Mouse (Mus musculus) midbrain, postnatal 0 days (tissue): ENCODE measurements at regions not wholly inside any gene's neighbourhood (a gene's known extent, or its start where the extent isn't known, plus 50 kb on each side); places are given as distances from the start of the nearest gene placed in this dataset.
"Not testable (repeated sequence)": the region's sequence is repeated elsewhere in the genome, so short reads cannot be mapped to it uniquely, and the experiment has no call there.

Source experiments
- ATAC-seq: fragments of 200-750 bp; cut with Nextera tagmentation; 2 replicates; pipeline ENCODE4 v1.8.0; 2017; ENCODE audit warnings: moderate number of reproducible peaks, mild to moderate bottlenecking, moderate TSS enrichment, moderate library complexity; ENCODE audit not compliant: low FRiP score
- DNase-seq: peaks from one replicate; pipeline ENCODE4 v3.0.0-alpha.2; 2015; ENCODE audit warnings: low spot score
- H3K27ac ChIP-seq: fragments of 300-500 bp; sonication (generic); 2 replicates; pipeline ENCODE4 v1.5.1; 2014; ENCODE audit warnings: low read depth, mild to moderate bottlenecking, low read length, mixed read lengths
- H3K27me3 ChIP-seq: fragments of 300-500 bp; sonication (generic); 2 replicates; pipeline ENCODE4 v1.6.1; 2014; ENCODE audit warnings: low read length, control low read depth, mixed read lengths; ENCODE audit not compliant: insufficient read depth
- H3K36me3 ChIP-seq: fragments of 300-500 bp; sonication (generic); 2 replicates; pipeline ENCODE4 v1.6.1; 2014; ENCODE audit warnings: low read length, control low read depth, mixed read lengths; ENCODE audit not compliant: insufficient read depth
- H3K4me1 ChIP-seq: fragments of 300-500 bp; sonication (generic); 2 replicates; pipeline ENCODE4 v1.6.1; 2014; ENCODE audit warnings: mild to moderate bottlenecking, control low read depth, antibody characterized with exemption, low read length, mixed read lengths; ENCODE audit not compliant: insufficient read depth
- H3K4me2 ChIP-seq: fragments of 300-500 bp; sonication (generic); 2 replicates; pipeline ENCODE4 v1.6.1; 2014; ENCODE audit warnings: low read depth, mild to moderate bottlenecking, low read length, mixed read lengths; ENCODE audit not compliant: poor library complexity, severe bottlenecking
- H3K4me3 ChIP-seq: fragments of 300-500 bp; sonication (generic); 2 replicates; pipeline ENCODE4 v1.5.1; 2014; ENCODE audit warnings: low read depth, mild to moderate bottlenecking, low read length, moderate library complexity
- H3K9ac ChIP-seq: fragments of 300-500 bp; sonication (generic); replicated peaks from 2 replicates; pipeline ENCODE4 v1.6.1; 2014; ENCODE audit warnings: mild to moderate bottlenecking, low read length, moderate library complexity, mixed read lengths; ENCODE audit not compliant: poor library complexity, severe bottlenecking
- H3K9me3 ChIP-seq: fragments of 300-500 bp; sonication (generic); 2 replicates; pipeline ENCODE4 v1.6.1; 2016; ENCODE audit warnings: low read length, control low read depth
- CTCF ChIP-seq: IDR thresholded peaks from 2 replicates; pipeline ENCODE4 v1.5.1; 2016; ENCODE audit warnings: antibody characterized with exemption, mild to moderate bottlenecking
- WGBS: fragments of 180-500 bp; shearing (Covaris S2); extraction: QIAGEN DNeasy Blood & Tissue Kit; methylation state at CpG from one replicate; pipeline ENCODE4 v1.1.7; 2014; 5-methylcytosine and 5-hydroxymethylcytosine counted together

- peak overlapping the region; percentile 30; the same call in 1 of the 2 replicates for H3K4me2 ChIP-seq
- peak overlapping the region; percentile 30 for H3K4me3 ChIP-seq
- H3K36me3 ChIP-seq, result no peaks in the 10 kb centered on the region
- TF ChIP-seq CTCF, result no peak
- no peak overlapping the region for H3K9ac ChIP-seq
- no peaks in the 10 kb centered on the region for H3K27me3 ChIP-seq
- DNase-seq (peak; percentile 60), ATAC-seq (peak; percentile 63; the same call in 1 of the 2 replicates)
- H3K27ac ChIP-seq, result no peak overlapping the region
- H3K9me3 ChIP-seq, result no peaks in the 10 kb centered on the region
- WGBS, result 51% methylated on average over 19 of the region's 19 CpGs
- no peaks in the 10 kb centered on the region for H3K4me1 ChIP-seq
These were observed 109.0 kb upstream of the Olfr1324 start for GRCm38 (mm10) chrX:50537122-50537784.

- TF ChIP-seq CTCF, result peak; percentile 67
- Histone ChIP-seq H3K27ac (no peak overlapping the region), H3K36me3 (no peaks in the 10 kb centered on the region), H3K9ac (no peak overlapping the region), H3K4me3 (no peak overlapping the region), H3K4me2 (no peak overlapping the region), H3K27me3 (no peaks in the 10 kb centered on the region), H3K4me1 (no peaks in the 10 kb centered on the region), H3K9me3 (no peaks in the 10 kb centered on the region)
- ATAC-seq (no peak), DNase-seq (peak; percentile 11)
- WGBS, result 29% methylated on average over 3 of the region's 3 CpGs
These were observed 75.7 kb upstream of the Olfr1324 start for GRCm38 (mm10) chrX:50504047-50504446.

GRCm38 (mm10) chrX:50501181-50501580, 72.9 kb upstream of the Olfr1324 start:
- no peak overlapping the region for H3K9ac ChIP-seq
- WGBS, result 32% methylated on average over 1 of the region's 1 CpGs
- H3K27me3 ChIP-seq, result no peaks in the 10 kb centered on the region
- H3K9me3 ChIP-seq, result no peaks in the 10 kb centered on the region
- no peak overlapping the region for H3K4me3 ChIP-seq
- H3K27ac ChIP-seq, result no peak overlapping the region
- H3K36me3 ChIP-seq, result no peaks in the 10 kb centered on the region
- DNase-seq (peak; percentile 59), ATAC-seq (no peak)
- no peaks in the 10 kb centered on the region for H3K4me1 ChIP-seq
- TF ChIP-seq CTCF, result peak; percentile 66
- no peak overlapping the region for H3K4me2 ChIP-seq

DNA sequence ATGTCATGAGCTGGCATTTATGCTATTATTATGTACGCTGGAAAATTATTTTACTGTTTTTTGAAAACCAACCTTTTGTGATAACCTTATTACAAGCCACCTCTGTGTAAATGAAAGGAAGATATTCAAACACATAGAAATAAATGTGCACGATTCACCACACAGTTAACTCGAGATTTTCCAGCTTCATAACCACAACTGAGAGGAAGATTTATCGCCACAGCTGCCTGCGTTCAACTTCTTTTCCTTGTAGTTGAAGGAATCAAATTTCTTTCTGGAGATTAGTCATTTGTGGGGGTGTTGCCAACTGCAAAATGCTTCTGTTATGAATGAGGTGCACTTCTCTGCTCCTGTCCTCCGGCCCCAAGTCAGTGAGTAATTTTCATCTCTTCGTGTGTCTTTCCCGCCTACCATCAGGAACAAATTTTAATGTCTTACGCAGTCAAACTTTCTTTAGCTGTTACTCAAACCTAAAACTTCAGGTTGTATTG, 62.2 kb upstream of the Olfr1324 start:
- not testable (repeated sequence) for H3K4me3 ChIP-seq, H3K9ac ChIP-seq, H3K27me3 ChIP-seq, DNase-seq, H3K27ac ChIP-seq, H3K9me3 ChIP-seq, ATAC-seq, H3K36me3 ChIP-seq, H3K4me1 ChIP-seq, H3K4me2 ChIP-seq
- WGBS, result 85% methylated on average over 9 of the region's 9 CpGs
